Mouse (Mus musculus) midbrain, postnatal 0 days (tissue): Measurements from ENCODE around the gene Myh11. TPM values are rescaled to one million over a fixed set of nuclear protein-coding genes. Genes with fewer than 3 reads are reported as not detected.

Experiments used
- ATAC-seq: fragments of 200-750 bp; cut with Nextera tagmentation; 2 replicates; pipeline ENCODE4 v1.8.0; 2017; ENCODE audit warnings: moderate number of reproducible peaks, mild to moderate bottlenecking, moderate TSS enrichment, moderate library complexity; ENCODE audit not compliant: low FRiP score
- DNase-seq: peaks from one replicate; pipeline ENCODE4 v3.0.0-alpha.2; 2015; ENCODE audit warnings: low spot score
- H3K27ac ChIP-seq: fragments of 300-500 bp; sonication (generic); 2 replicates; pipeline ENCODE4 v1.5.1; 2014; ENCODE audit warnings: low read depth, mild to moderate bottlenecking, low read length, mixed read lengths
- H3K27me3 ChIP-seq: fragments of 300-500 bp; sonication (generic); 2 replicates; pipeline ENCODE4 v1.6.1; 2014; ENCODE audit warnings: low read length, control low read depth, mixed read lengths; ENCODE audit not compliant: insufficient read depth
- H3K36me3 ChIP-seq: fragments of 300-500 bp; sonication (generic); 2 replicates; pipeline ENCODE4 v1.6.1; 2014; ENCODE audit warnings: low read length, control low read depth, mixed read lengths; ENCODE audit not compliant: insufficient read depth
- H3K4me1 ChIP-seq: fragments of 300-500 bp; sonication (generic); 2 replicates; pipeline ENCODE4 v1.6.1; 2014; ENCODE audit warnings: mild to moderate bottlenecking, control low read depth, antibody characterized with exemption, low read length, mixed read lengths; ENCODE audit not compliant: insufficient read depth
- H3K4me2 ChIP-seq: fragments of 300-500 bp; sonication (generic); 2 replicates; pipeline ENCODE4 v1.6.1; 2014; ENCODE audit warnings: low read depth, mild to moderate bottlenecking, low read length, mixed read lengths; ENCODE audit not compliant: poor library complexity, severe bottlenecking
- H3K4me3 ChIP-seq: fragments of 300-500 bp; sonication (generic); 2 replicates; pipeline ENCODE4 v1.5.1; 2014; ENCODE audit warnings: low read depth, mild to moderate bottlenecking, low read length, moderate library complexity
- H3K9ac ChIP-seq: fragments of 300-500 bp; sonication (generic); replicated peaks from 2 replicates; pipeline ENCODE4 v1.6.1; 2014; ENCODE audit warnings: mild to moderate bottlenecking, low read length, moderate library complexity, mixed read lengths; ENCODE audit not compliant: poor library complexity, severe bottlenecking
- H3K9me3 ChIP-seq: fragments of 300-500 bp; sonication (generic); 2 replicates; pipeline ENCODE4 v1.6.1; 2016; ENCODE audit warnings: low read length, control low read depth
- CTCF ChIP-seq: IDR thresholded peaks from 2 replicates; pipeline ENCODE4 v1.5.1; 2016; ENCODE audit warnings: antibody characterized with exemption, mild to moderate bottlenecking
- WGBS: fragments of 180-500 bp; shearing (Covaris S2); extraction: QIAGEN DNeasy Blood & Tissue Kit; methylation state at CpG from one replicate; pipeline ENCODE4 v1.1.7; 2014; 5-methylcytosine and 5-hydroxymethylcytosine counted together
- polyA plus RNA-seq: library from polyadenylated mRNA; unstranded; fragments of >200 nt; fragmentation: Nextera tagmentation; extraction: Ambion mirVana; gene quantifications from 2 replicates; pipeline ENCODE4 v1.2.1, GENCODE M21; 2015
- total RNA-seq: library from RNA; depleted of rRNA; stranded (reverse); fragments of >200 nt; gene quantifications from 2 replicates; pipeline ENCODE4 v1.2.3, GENCODE M21; 2014

Myh11 gene
- total and polyA plus RNA-seq, 2 experiments from 2014 or later: 0.62 to 0.82 TPM

- Histone ChIP-seq H3K36me3 (no peaks in the 10 kb centered on the region), H3K27me3 (no peaks in the 10 kb centered on the region), H3K9ac (no peak overlapping the region), H3K4me3 (no peak overlapping the region), H3K9me3 (no peaks in the 10 kb centered on the region), H3K4me2 (no peak overlapping the region), H3K27ac (no peak overlapping the region), H3K4me1 (no peaks in the 10 kb centered on the region)
- WGBS: 92% methylated on average over 1 of the region's 1 CpGs
- no peak for TF ChIP-seq CTCF
- no peak for ATAC-seq
- DNase-seq: no peak
These were observed 121.5 kb downstream of the Myh11 start for GRCm38 (mm10) chr16:14169706-14170105.

- no peak overlapping the region for H3K4me2 ChIP-seq
- no peak for TF ChIP-seq CTCF
- H3K4me3 ChIP-seq: no peak overlapping the region
- no peak for ATAC-seq
- H3K36me3 ChIP-seq: no peaks in the 10 kb centered on the region
- no peaks in the 10 kb centered on the region; the same call in 1 of the 2 replicates for H3K4me1 ChIP-seq
- WGBS: 94% methylated on average over 4 of the region's 4 CpGs
- H3K9me3 ChIP-seq: no peaks in the 10 kb centered on the region
- no peaks in the 10 kb centered on the region for H3K27me3 ChIP-seq
- no peak overlapping the region for H3K27ac ChIP-seq
- H3K9ac ChIP-seq: no peak overlapping the region
- no peak for DNase-seq
These were observed 124.7 kb downstream of the Myh11 start for GRCm38 (mm10) chr16:14166490-14166889.

DNA sequence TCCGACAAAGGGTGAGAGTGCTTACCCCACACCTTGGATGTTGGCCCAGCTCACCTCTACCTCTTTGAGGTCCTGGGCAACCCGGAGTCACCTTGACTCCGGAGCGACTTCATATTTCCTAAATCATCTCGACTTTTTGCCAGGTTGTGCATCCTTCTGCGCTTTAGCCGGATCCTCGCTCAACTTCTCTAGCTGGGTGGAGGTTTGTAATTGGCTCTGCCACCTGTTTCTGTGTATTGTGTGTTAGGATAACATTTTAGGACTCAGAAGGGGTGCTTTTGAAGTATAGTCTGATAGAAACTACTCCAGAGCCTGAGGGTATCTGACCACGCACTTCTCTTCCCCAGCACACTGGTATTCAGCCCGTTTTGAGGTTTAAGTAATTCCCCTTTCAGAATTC lies 127.4 kb downstream of the Myh11 start:
- Histone ChIP-seq H3K4me3 (peak overlapping the region; percentile 61), H3K27me3 (no peaks in the 10 kb centered on the region), H3K4me2 (peak overlapping the region; percentile 95), H3K4me1 (no peaks in the 10 kb centered on the region; the same call in 1 of the 2 replicates), H3K27ac (no peak overlapping the region), H3K36me3 (no peaks in the 10 kb centered on the region), H3K9me3 (no peaks in the 10 kb centered on the region), H3K9ac (peak overlapping the region; percentile 56)
- TF ChIP-seq CTCF: no peak
- no peak for ATAC-seq
- DNase-seq: no peak
- 3% methylated on average over 10 of the region's 10 CpGs for WGBS

DNA sequence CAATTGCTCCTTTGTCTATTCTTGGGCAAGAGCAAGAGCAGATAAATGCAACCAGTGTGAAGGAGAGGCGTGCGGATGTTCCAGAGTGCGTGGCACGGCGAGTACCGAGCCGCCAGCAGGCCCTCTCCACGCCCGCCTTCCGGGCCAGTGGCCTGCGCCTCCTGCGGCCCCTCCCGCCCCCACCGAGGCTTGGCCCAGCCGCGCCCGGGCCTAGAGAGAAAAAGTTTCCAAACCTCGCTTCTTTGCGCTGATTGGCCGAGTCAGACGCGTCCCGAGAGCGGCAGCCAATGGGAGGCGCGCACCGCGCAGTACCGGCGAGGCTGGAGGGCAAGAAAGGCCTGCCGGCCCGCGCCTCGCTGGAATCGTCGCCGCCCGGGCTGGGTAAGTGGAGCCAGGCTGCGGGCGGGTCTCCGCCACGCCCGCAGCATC lies 128.2 kb downstream of the Myh11 start, which contains the start of the genes Nde1 and Marf1:
Gene Nde1 (plus strand): TSS at position 288 of the 429 bp plus-strand sequence.
Gene Marf1 (minus strand): TSS at position 364 of the 429 bp plus-strand sequence.
- Histone ChIP-seq H3K27ac (no peak within 1 kb of the TSS), H3K9ac (peak within 1 kb of the TSS; percentile 56), H3K36me3 (no peaks in the 10 kb centered on the region), H3K4me2 (peak within 1 kb of the TSS; percentile 95), H3K9me3 (no peaks in the 10 kb centered on the region), H3K4me1 (peaks cover under 1% of the 10 kb centered on the region; the same call in 1 of the 2 replicates), H3K27me3 (no peaks in the 10 kb centered on the region), H3K4me3 (peak within 1 kb of the TSS; percentile 61)
- peak; percentile 86 for DNase-seq
- WGBS: 1% methylated on average over 33 of the region's 43 CpGs
- ATAC-seq: peak; percentile 47
- TF ChIP-seq CTCF: no peak

GRCm38 (mm10) chr16:14160941-14161340 lies 130.2 kb downstream of the Myh11 start:
- no peak overlapping the region for H3K4me2 ChIP-seq
- ATAC-seq (no peak), DNase-seq (no peak)
- no peaks in the 10 kb centered on the region for H3K9me3 ChIP-seq
- H3K9ac ChIP-seq: no peak overlapping the region
- WGBS: 71% methylated on average over 1 of the region's 1 CpGs
- H3K27ac ChIP-seq: no peak overlapping the region
- H3K4me3 ChIP-seq: no peak overlapping the region
- no peak for TF ChIP-seq CTCF
- H3K36me3 ChIP-seq: no peaks in the 10 kb centered on the region
- H3K27me3 ChIP-seq: no peaks in the 10 kb centered on the region
- H3K4me1 ChIP-seq: peaks cover 4% of the 10 kb centered on the region; the same call in 1 of the 2 replicates

DNA sequence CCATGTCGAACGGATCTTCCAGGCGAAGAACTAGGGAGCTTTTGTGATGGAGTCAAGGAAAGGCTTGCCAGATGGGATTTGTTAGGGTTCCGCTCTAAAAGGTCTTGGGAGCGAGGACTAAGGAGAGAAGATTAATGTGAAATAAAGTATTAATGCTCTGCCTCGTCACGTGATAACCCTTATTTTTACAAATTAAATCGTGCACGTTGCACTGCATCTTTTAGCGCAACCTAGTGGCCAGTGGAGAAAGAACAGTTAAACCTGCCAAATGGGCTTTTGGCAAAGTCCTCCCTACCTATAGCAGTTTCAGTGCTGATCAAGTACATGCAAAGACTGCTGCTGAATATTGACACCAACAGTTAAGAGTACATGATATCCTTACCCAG lies 131.4 kb downstream of the Myh11 start:
- DNase-seq (peak; percentile 92), ATAC-seq (peak; percentile 53)
- Histone ChIP-seq H3K36me3 (no peaks in the 10 kb centered on the region), H3K27me3 (no peaks in the 10 kb centered on the region), H3K9ac (peak overlapping the region; percentile 76), H3K9me3 (no peaks in the 10 kb centered on the region), H3K4me1 (peaks cover 4% of the 10 kb centered on the region; the same call in 1 of the 2 replicates), H3K4me2 (peak overlapping the region; percentile 54), H3K4me3 (peak overlapping the region; percentile 71), H3K27ac (peak overlapping the region; percentile 96)
- under 1% methylated on average over 10 of the region's 10 CpGs for WGBS
- TF ChIP-seq CTCF: peak; percentile 95
